Mouse (Mus musculus): ENCODE measurements at regions not wholly inside any gene's neighbourhood (a gene's known extent, or its start where the extent isn't known, plus 50 kb on each side); places are given as distances from the start of the nearest gene placed in this dataset.
A peak's percentile ranks its signal among the peaks of the same experiment; 100 is the strongest.

DNA sequence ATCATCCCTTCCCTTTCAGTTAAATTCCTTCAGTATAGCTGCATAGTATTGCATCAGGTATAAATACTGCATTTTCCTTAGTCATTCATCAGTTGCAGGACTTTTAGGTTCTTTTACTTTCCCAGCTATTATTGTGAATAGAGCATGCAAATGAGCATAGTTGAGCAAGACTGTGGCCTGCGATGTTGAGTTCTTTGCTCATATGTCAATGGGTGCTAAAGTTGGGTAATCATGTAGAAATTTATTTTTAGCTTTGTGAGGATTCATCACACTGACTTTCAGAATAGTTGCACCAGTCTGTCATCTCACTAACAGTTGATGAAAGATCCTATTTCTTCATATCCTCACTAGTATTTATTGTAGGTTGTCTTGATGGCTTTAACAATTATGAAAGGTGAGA is 380.3 kb upstream of the Arrdc3 start:
- Histone ChIP-seq H3K4me2 (no peak overlapping the region), H3K4me1 (no peaks in the 10 kb centered on the region), H3K9me3 (replicated peaks) (no peaks in the 10 kb centered on the region), H3K9ac (replicated peaks) (no peak overlapping the region), H3K36me3 (no peaks in the 10 kb centered on the region), H3K27ac (replicated peaks) (no peak overlapping the region), H3K4me3 (replicated peaks) (no peak overlapping the region), H3K27me3 (replicated peaks) (no peaks in the 10 kb centered on the region)
- 82% methylated on average over 1 of the region's 1 CpGs for WGBS
- ATAC-seq (ENCODE audit: low FRiP score): no peak

DNA sequence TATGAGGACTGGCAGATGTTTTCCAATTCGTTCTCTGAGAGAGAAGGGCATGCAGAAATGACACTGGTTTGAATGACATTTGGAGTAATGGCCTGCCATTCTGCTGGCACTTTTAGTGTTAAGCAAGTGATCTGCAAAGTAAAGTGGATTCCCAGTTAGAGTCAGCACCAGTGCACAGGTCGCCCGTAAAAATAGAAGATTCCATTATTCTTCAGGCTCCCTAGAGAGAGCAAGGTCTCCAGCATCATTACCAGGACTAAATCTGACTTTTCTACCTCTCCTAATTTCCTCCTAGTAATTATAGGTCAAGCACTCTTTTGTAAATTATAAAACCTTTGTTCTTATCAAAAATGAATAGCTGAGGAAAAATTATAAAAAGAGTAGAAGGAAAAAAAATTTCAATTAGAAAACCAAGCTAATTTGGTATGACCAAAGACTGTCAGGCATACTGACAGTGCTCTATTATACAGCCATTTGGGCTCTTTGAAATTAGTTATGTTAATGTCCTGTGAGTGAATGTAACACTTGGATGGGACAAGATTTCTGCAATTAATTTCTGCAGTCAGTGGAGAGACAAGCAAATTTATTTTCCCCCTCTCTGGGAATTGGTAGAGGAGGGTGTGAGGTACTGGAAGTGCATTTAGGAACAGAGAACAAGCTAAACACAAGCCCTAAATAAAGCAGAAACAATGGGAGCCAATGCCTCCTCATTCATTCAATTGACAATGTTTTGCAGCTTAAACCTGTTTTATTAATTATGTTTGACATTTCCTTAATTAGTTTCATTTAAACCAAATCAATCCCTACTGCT is 368.8 kb upstream of the Arrdc3 start:
- H3K36me3 ChIP-seq: no peaks in the 10 kb centered on the region
- H3K4me3 ChIP-seq (replicated peaks): no peak overlapping the region
- 15% methylated on average over 3 of the region's 3 CpGs for WGBS
- H3K9ac ChIP-seq (replicated peaks): no peak overlapping the region
- H3K9me3 ChIP-seq (replicated peaks): no peaks in the 10 kb centered on the region
- H3K27ac ChIP-seq (replicated peaks): no peak overlapping the region
- H3K27me3 ChIP-seq (replicated peaks): no peaks in the 10 kb centered on the region
- H3K4me2 ChIP-seq: no peak overlapping the region
- peaks cover 6% of the 10 kb centered on the region; the same call in 1 of the 2 replicates for H3K4me1 ChIP-seq
- ATAC-seq (ENCODE audit: low FRiP score): peak; percentile 35; the same call in 1 of the 2 replicates

DNA sequence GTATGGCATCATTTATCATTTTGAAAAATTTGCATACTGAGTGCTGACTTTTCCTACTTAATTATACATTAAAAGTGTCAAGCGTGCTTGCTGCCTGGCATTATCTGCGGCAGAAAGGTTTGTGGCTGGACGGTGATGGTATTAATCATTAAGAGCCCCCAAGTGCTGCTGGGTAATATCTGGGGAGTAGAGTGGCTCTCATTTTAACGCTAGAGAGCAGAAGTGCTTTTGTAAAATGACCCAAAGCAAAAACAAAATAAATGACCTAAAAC is 368.3 kb upstream of the Arrdc3 start:
- WGBS: 13% methylated on average over 4 of the region's 4 CpGs
- no peak overlapping the region for H3K4me2 ChIP-seq
- H3K4me1 ChIP-seq: peaks cover 6% of the 10 kb centered on the region; the same call in 1 of the 2 replicates

DNA sequence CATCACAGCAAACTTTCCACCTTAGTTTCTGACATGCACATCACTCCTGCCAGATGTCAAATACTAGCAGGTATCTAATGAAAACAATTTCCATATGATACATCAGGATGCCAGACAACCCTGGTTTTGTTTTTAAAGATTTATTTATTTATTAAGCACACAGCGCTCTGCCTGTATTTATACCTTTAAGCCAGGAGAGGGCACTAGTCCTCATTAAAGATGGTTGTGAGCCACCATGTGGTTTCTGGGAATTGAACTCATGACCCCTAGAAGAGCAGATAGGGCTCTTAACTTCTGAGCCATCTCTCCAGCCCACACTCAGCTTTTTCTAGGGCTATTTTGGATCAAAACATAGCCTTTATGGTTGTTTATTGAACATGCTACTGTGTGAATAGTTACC is 364.3 kb upstream of the Arrdc3 start:
- H3K9me3 ChIP-seq (replicated peaks): no peaks in the 10 kb centered on the region
- H3K36me3 ChIP-seq: no peaks in the 10 kb centered on the region
- H3K4me1 ChIP-seq: peaks cover 6% of the 10 kb centered on the region; the same call in 1 of the 2 replicates
- no peaks in the 10 kb centered on the region for H3K27me3 ChIP-seq (replicated peaks)
- H3K9ac ChIP-seq (replicated peaks): no peak overlapping the region
- ATAC-seq (ENCODE audit: low FRiP score): no peak
- H3K4me3 ChIP-seq (replicated peaks): no peak overlapping the region
- H3K4me2 ChIP-seq: no peak overlapping the region
- H3K27ac ChIP-seq (replicated peaks): no peak overlapping the region
- 74% methylated on average over 1 of the region's 1 CpGs for WGBS

More for the DNA sequence above, 368.3 kb upstream of the Arrdc3 start:
- H3K36me3 ChIP-seq: no peaks in the 10 kb centered on the region
- no peaks in the 10 kb centered on the region for H3K27me3 ChIP-seq (replicated peaks)
- peak; percentile 3; the same call in 1 of the 2 replicates for ATAC-seq (ENCODE audit: low FRiP score)
- no peak overlapping the region for H3K9ac ChIP-seq (replicated peaks)
- H3K27ac ChIP-seq (replicated peaks): no peak overlapping the region
- no peak overlapping the region for H3K4me3 ChIP-seq (replicated peaks)
- no peaks in the 10 kb centered on the region for H3K9me3 ChIP-seq (replicated peaks)

DNA sequence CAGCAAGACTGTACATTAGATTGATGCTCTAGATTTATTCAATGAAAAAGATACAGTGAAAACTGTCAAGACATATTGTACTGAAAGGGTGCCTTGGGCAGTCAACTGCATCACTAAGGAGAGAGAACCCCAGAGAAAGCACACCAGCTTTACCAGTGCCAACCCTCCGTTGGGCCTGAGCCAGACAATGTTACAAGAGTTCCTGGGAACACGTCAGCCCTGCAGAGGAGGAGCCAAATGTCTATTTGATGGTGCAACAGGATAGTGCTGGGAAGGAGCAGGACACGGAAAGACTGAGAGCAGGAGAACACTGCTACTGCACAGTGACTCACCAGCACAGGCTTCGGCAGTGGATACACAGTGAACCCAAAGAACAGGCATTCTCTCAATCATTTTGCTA is 363.4 kb upstream of the Arrdc3 start:
- H3K4me2 ChIP-seq: no peak overlapping the region
- no peaks in the 10 kb centered on the region for H3K27me3 ChIP-seq (replicated peaks)
- H3K36me3 ChIP-seq: no peaks in the 10 kb centered on the region
- WGBS: 65% methylated on average over 4 of the region's 4 CpGs
- no peak overlapping the region for H3K4me3 ChIP-seq (replicated peaks)
- no peak overlapping the region for H3K9ac ChIP-seq (replicated peaks)
- H3K27ac ChIP-seq (replicated peaks): no peak overlapping the region
- ATAC-seq (ENCODE audit: low FRiP score): no peak
- no peaks in the 10 kb centered on the region for H3K9me3 ChIP-seq (replicated peaks)
- peaks cover 2% of the 10 kb centered on the region; the same call in 1 of the 2 replicates for H3K4me1 ChIP-seq

DNA sequence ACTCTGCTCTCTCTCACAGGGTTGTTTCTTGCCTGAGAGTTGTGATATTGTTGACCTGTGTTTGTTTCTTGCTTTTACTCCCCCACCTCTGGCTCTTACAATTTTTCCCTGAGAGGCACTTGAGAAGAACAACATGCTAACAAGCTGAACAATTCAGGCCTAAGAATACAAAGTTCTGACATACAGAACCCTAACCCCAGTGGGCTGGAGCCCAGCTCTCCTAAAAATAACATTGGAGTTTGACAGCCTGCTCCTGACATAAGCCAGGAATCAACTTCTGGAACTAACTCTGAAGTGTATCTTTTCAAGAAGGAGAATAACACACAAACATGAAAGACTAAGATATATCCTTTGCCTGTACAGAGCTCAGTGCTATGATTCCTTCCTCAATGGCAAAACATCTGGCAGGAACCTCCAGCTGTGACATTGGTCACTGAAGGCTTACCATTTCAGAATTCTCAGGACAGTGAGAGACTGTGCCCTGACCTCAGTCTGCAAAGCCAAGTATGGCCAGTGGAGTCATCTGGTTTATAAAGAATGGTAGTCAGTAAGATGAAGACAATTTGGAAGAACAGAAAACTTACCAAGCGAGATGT is 347.3 kb upstream of the Arrdc3 start:
- Histone ChIP-seq H3K4me2 (no peak overlapping the region), H3K27ac (replicated peaks) (no peak overlapping the region), H3K4me1 (no peaks in the 10 kb centered on the region), H3K27me3 (replicated peaks) (no peaks in the 10 kb centered on the region), H3K9ac (replicated peaks) (no peak overlapping the region), H3K9me3 (replicated peaks) (no peaks in the 10 kb centered on the region), H3K36me3 (no peaks in the 10 kb centered on the region), H3K4me3 (replicated peaks) (no peak overlapping the region)
- WGBS: 94% methylated on average over 1 of the region's 1 CpGs
- ATAC-seq (ENCODE audit: low FRiP score): no peak

- Histone ChIP-seq H3K9ac (replicated peaks) (no peak overlapping the region), H3K27me3 (replicated peaks) (no peaks in the 10 kb centered on the region), H3K9me3 (replicated peaks) (no peaks in the 10 kb centered on the region), H3K4me1 (no peaks in the 10 kb centered on the region), H3K4me3 (replicated peaks) (no peak overlapping the region), H3K4me2 (no peak overlapping the region), H3K27ac (replicated peaks) (no peak overlapping the region), H3K36me3 (no peaks in the 10 kb centered on the region)
- 61% methylated on average over 1 of the region's 1 CpGs for WGBS
- ATAC-seq (ENCODE audit: low FRiP score): no peak
Measured at GRCm38 (mm10) chr13:80544951-80545350, 338.2 kb upstream of the Arrdc3 start.

DNA sequence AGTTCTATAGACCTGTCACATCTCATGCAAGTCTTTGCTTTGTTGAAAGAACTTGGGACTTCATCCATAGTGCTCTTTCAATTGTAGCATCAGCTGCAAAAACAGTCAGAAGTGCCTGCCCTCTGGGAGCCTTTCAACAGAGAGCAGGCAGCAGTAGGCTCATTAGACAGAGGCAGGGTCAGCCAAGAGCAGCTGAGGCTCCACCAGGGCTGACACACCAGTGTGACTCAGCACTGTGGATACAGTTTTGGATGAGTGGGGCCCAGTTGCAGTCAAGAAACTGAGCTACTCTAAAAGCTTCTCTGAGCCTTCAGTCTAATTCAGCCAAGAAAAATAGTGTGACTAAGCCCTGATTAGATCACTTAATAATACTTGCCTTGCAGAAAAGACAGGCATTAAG is 326.0 kb upstream of the Arrdc3 start:
- no peaks in the 10 kb centered on the region for H3K4me1 ChIP-seq
- no peaks in the 10 kb centered on the region for H3K9me3 ChIP-seq (replicated peaks)
- H3K4me3 ChIP-seq (replicated peaks): no peak overlapping the region
- no peak overlapping the region for H3K27ac ChIP-seq (replicated peaks)
- H3K27me3 ChIP-seq (replicated peaks): no peaks in the 10 kb centered on the region
- no peak overlapping the region for H3K9ac ChIP-seq (replicated peaks)
- no peaks in the 10 kb centered on the region for H3K36me3 ChIP-seq
- no peak for ATAC-seq (ENCODE audit: low FRiP score)
- no peak overlapping the region for H3K4me2 ChIP-seq
